In genomic region chrX:69801890-69802439, GRCm38 (mm10) we compare ENCODE assay signal across 34 mouse cellular contexts.
DNase-seq lines count a peak whose midpoint lies in the region; ATAC-seq lines count a peak whose summit lies in the region.
"Had no signal": no experiment of that assay in that cellular context is flagged by ENCODE, and none has a peak within 500 bp of the region (broad histone marks: within the 10 kb centered on the region; RNA-seq: fewer than 3 reads in every experiment).

No protein-coding gene starts in this region.

- ATAC-seq in forebrain, embryonic 15.5 days (replicated peaks), result peak; percentile 87
- no peak for ATAC-seq in forebrain, embryonic 11.5 days (replicated peaks; ENCODE audit: low FRiP score)
- ATAC-seq in hindbrain, embryonic 14.5 days (ENCODE audit: low FRiP score), result no peak
- ATAC-seq: CD4-positive, CD25-positive, alpha-beta regulatory T cell, adult 4 months; hindbrain, postnatal 0 days; intestine, embryonic 15.5 days; lung, postnatal 0 days; midbrain, embryonic 13.5 days had no signal

- no peaks in the 10 kb centered on the region for H3K36me3 ChIP-seq in forebrain, embryonic 15.5 days
- H3K36me3 ChIP-seq in forebrain, embryonic 11.5 days (ENCODE audit: control insufficient read depth, insufficient read depth, low read length), result no peaks in the 10 kb centered on the region
- no peaks in the 10 kb centered on the region for H3K36me3 ChIP-seq in hindbrain, embryonic 14.5 days (replicated peaks; ENCODE audit: control insufficient read depth, insufficient read depth)
- H3K36me3 ChIP-seq: embryonic facial prominence, embryonic 12.5 days; heart, embryonic 13.5 days; intestine, embryonic 15.5 days; limb, embryonic 10.5 days; limb, embryonic 15.5 days; liver, embryonic 13.5 days; midbrain, embryonic 13.5 days; neural tube, embryonic 15.5 days had no signal

- no peak for DNase-seq in forebrain, embryonic 11.5 days (ENCODE audit: low spot score)
- DNase-seq in brain, embryonic 18.5 days (ENCODE audit: low read depth, low spot score), result peak; percentile 26
- DNase-seq in layer of hippocampus, adult 18-20 months (ENCODE audit: low spot score in 2 of 2), result peak; percentile 44 to 76
- DNase-seq in layer of hippocampus, postnatal 14 days (ENCODE audit: low spot score in 2 of 2), result peak; percentile 17 to 66
- DNase-seq in spleen, adult 18-20 months, result no peak
- DNase-seq in lung, postnatal 25 days (ENCODE audit: low spot score), result no peak
- no peak for DNase-seq in hindbrain, embryonic 14.5 days (ENCODE audit: low spot score)
- DNase-seq: adrenal gland, postnatal 14 days; cerebellum, adult 8-10 months; embryo, embryonic 11 days; gastrocnemius, adult 2 months; gastrocnemius, postnatal 36 days; heart, adult 2 months; heart, postnatal 10 days; kidney, adult 2 months; kidney, postnatal 36 days; liver, embryonic 13.5 days; lung, adult 18-20 months; retina, postnatal 1 day; right cerebral cortex, postnatal 14 days; thymus, postnatal 4 days had no signal

- H3K4me3 ChIP-seq in forebrain, embryonic 15.5 days, result no peak overlapping the region
- no peak overlapping the region for H3K4me3 ChIP-seq in forebrain, embryonic 11.5 days (ENCODE audit: low read depth, low read length)
- no peak overlapping the region for H3K4me3 ChIP-seq in hindbrain, embryonic 14.5 days (replicated peaks; ENCODE audit: low read length)
- H3K4me3 ChIP-seq: embryonic facial prominence, embryonic 12.5 days; gastrocnemius, adult 2 months; heart, adult 2 months; heart, embryonic 13.5 days; intestine, embryonic 15.5 days; limb, embryonic 10.5 days; limb, embryonic 15.5 days; liver, embryonic 13.5 days; midbrain, embryonic 13.5 days; neural tube, embryonic 15.5 days had no signal

- H3K9ac ChIP-seq in forebrain, embryonic 15.5 days (replicated peaks), result no peak overlapping the region
- no peak overlapping the region for H3K9ac ChIP-seq in forebrain, embryonic 11.5 days (ENCODE audit: low read length)
- no peak overlapping the region for H3K9ac ChIP-seq in hindbrain, embryonic 14.5 days
- H3K9ac ChIP-seq: embryonic facial prominence, embryonic 12.5 days; heart, embryonic 13.5 days; intestine, embryonic 15.5 days; limb, embryonic 15.5 days; liver, embryonic 13.5 days; midbrain, embryonic 13.5 days; neural tube, embryonic 15.5 days had no signal

- no peaks in the 10 kb centered on the region for H3K27me3 ChIP-seq in forebrain, embryonic 15.5 days
- H3K27me3 ChIP-seq in forebrain, embryonic 11.5 days (ENCODE audit: control insufficient read depth, insufficient read depth, low read length), result no peaks in the 10 kb centered on the region
- no peaks in the 10 kb centered on the region for H3K27me3 ChIP-seq in hindbrain, embryonic 14.5 days (ENCODE audit: control insufficient read depth, insufficient read depth, low read length)
- H3K27me3 ChIP-seq: embryonic facial prominence, embryonic 12.5 days; heart, embryonic 13.5 days; intestine, embryonic 15.5 days; limb, embryonic 15.5 days; liver, embryonic 13.5 days; midbrain, embryonic 13.5 days; neural tube, embryonic 15.5 days had no signal

- peak overlapping the region; percentile 56 for H3K27ac ChIP-seq in forebrain, embryonic 15.5 days (replicated peaks)
- no peak overlapping the region for H3K27ac ChIP-seq in forebrain, embryonic 11.5 days (ENCODE audit: low read depth, low read length)
- H3K27ac ChIP-seq in hindbrain, embryonic 14.5 days, result no peak overlapping the region
- H3K27ac ChIP-seq: embryonic facial prominence, embryonic 12.5 days; gastrocnemius, adult 2 months; heart, adult 2 months; heart, embryonic 13.5 days; hindbrain, postnatal 0 days; intestine, embryonic 15.5 days; limb, embryonic 10.5 days; limb, embryonic 15.5 days; liver, embryonic 13.5 days; macrophage; midbrain, embryonic 13.5 days; neural tube, embryonic 15.5 days; stomach, postnatal 0 days had no signal

- H3K4me1 ChIP-seq in forebrain, embryonic 15.5 days, result no peaks in the 10 kb centered on the region
- no peaks in the 10 kb centered on the region for H3K4me1 ChIP-seq in forebrain, embryonic 11.5 days (replicated peaks; ENCODE audit: control insufficient read depth, insufficient read depth, low read length)
- no peaks in the 10 kb centered on the region for H3K4me1 ChIP-seq in hindbrain, embryonic 14.5 days (replicated peaks; ENCODE audit: control insufficient read depth, insufficient read depth, low read length)
- H3K4me1 ChIP-seq: embryonic facial prominence, embryonic 12.5 days; heart, embryonic 13.5 days; intestine, embryonic 15.5 days; limb, embryonic 10.5 days; limb, embryonic 15.5 days; liver, embryonic 13.5 days; midbrain, embryonic 13.5 days; neural tube, embryonic 15.5 days had no signal

- WGBS in forebrain, embryonic 15.5 days, result 62% methylated on average over 2 of the region's 2 CpGs
- 83% methylated on average over 2 of the region's 2 CpGs for WGBS in forebrain, embryonic 11.5 days
- 88% methylated on average over 2 of the region's 2 CpGs for WGBS in hindbrain, embryonic 14.5 days

- H3K9me3 ChIP-seq in forebrain, embryonic 15.5 days, result no peaks in the 10 kb centered on the region
- H3K9me3 ChIP-seq in forebrain, embryonic 11.5 days (ENCODE audit: control insufficient read depth, low read length), result no peaks in the 10 kb centered on the region
- no peaks in the 10 kb centered on the region for H3K9me3 ChIP-seq in hindbrain, embryonic 14.5 days (ENCODE audit: control insufficient read depth, low read length)
- H3K9me3 ChIP-seq: embryonic facial prominence, embryonic 12.5 days; heart, embryonic 13.5 days; intestine, embryonic 15.5 days; limb, embryonic 10.5 days; limb, embryonic 15.5 days; liver, embryonic 13.5 days; midbrain, embryonic 13.5 days; neural tube, embryonic 15.5 days had no signal

- no peak overlapping the region for H3K4me2 ChIP-seq in forebrain, embryonic 15.5 days (replicated peaks)
- no peak overlapping the region for H3K4me2 ChIP-seq in forebrain, embryonic 11.5 days (ENCODE audit: low read depth, low read length, severe bottlenecking)
- H3K4me2 ChIP-seq in hindbrain, embryonic 14.5 days (replicated peaks), result no peak overlapping the region
- H3K4me2 ChIP-seq: embryonic facial prominence, embryonic 12.5 days; heart, embryonic 13.5 days; intestine, embryonic 15.5 days; limb, embryonic 15.5 days; liver, embryonic 13.5 days; midbrain, embryonic 13.5 days; neural tube, embryonic 15.5 days had no signal

Comparison
In these comparisons a context has a peak if more than half of its experiments do, and no peak if none do; other contexts are left out.
1. DNase-seq: peak in brain, embryonic 18.5 days (single experiment), layer of hippocampus, adult 18-20 months (2 of 2) and layer of hippocampus, postnatal 14 days (2 of 2); none in forebrain, embryonic 11.5 days (single experiment), spleen, adult 18-20 months (0 of 2), lung, postnatal 25 days (single experiment) and hindbrain, embryonic 14.5 days (single experiment).